Mouse (Mus musculus) kidney, adult 8-10 months (tissue): ENCODE measurements at regions not wholly inside any gene's neighbourhood (a gene's known extent, or its start where the extent isn't known, plus 50 kb on each side); places are given as distances from the start of the nearest gene placed in this dataset.

Experiments used
- DNase-seq, 2 experiments: peaks; one replicate each; pipeline ENCODE4 v3.0.0; 2022

DNA sequence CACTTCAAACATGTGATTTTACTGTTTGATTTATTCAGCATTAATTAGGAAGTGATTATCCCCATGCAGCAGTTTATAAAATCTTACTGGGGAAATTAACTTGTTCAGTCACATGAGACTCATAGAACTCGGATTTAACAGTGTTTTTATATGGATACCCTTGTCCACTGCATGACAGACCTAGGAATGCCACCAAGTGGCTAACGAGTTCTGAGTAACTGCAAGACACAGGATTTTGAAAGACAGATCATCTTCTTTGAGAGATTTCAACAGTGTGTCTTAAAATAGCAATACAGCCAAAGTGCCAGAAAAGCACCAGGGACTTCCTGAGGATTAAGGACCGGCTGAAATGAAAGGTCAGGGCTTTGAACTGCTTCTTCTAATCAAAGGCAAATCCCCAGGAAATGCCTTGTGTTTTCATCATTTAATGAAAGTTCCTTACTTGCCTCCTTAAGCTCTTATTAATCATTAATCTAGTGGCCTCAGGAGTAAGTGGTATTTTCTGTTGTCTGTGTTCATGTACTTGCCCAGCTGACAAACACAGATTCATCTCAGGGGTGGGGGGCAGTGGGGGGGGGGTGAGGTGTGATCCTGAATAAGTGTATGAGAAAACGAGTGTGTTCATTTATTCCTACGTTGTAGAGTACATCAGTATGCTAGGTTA is 193.4 kb downstream of the Gm13691 start:
- peak; percentile 8 to 45 for DNase-seq

DNA sequence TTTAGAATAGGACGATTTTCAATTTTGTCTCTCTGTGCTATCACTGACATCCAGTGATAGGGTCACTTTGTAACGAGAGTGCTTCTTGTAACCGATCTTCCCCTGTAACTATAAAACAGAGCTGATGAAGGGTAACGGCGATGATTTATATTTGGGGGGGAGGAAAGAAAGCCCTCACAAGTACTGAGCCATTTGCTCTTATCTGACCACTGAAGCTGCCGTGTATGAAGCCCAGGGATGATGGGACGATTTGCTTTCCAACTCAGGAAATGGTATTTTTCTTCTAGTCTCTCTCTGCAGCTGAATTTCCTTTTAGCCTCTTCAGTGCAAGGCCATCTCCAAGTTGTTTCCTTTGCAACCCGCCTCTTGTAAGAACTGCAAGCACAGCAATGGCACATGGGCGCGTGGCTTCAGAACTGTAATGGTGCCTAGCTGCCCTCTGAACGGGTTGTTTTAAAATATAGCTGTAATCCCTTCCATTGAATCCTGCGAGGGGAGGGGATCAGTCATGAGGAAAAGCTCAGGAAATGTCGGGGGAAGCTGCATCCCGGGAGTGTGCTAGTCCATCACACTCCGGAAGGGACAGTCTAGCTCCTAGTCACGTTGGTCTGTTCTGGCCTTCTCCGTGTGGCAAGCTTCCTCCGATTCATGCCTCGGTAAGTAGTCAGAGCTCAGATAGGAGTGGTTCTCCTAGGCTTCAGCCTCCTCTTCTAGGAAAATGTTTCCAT is 194.1 kb downstream of the Gm13691 start:
- peak; percentile 57 to 79 for DNase-seq

DNA sequence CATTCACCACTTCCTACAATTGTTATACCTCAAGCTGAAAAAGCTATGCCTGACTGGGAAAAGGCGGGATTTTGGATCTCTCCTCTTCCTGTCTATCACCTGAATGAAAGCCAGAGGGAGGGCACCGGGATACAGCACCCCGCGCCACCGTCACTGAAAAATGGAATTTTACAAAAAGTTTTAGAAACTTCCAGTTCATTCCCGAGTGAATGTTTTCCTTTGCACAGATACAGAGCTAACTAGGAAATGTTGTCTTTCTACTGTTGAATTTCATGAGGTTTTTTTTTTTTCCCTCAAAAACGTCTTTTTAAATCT is 194.6 kb downstream of the Gm13691 start:
- no peak for DNase-seq

DNA sequence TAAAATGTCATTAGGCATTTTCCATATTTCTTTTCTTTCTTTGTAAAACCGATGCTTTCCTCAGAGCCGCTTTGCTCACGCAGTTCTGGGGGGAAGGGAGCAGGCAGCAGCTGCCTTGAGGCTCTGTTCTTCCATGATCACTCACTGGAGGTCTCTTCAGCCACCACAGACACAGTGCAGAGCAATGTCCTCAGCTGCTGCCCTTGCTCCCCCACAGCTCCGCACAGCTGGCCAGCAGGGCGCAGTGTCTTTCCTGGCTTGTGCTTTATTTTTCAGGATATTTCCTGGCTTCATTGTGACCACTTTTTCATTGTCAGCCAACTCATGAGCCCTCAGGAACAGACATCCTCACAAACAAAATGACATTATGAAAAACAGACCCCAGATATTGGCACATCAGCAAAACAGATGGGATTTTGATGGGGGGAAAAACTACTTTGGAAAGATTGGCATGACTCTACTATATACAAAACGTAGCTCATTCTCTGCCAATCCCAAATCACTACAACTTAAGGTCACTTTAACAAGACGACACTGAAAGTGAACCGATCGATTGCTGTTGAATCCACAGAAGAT is 195.9 kb downstream of the Gm13691 start:
- DNase-seq: peak; percentile 34 to 39

DNA sequence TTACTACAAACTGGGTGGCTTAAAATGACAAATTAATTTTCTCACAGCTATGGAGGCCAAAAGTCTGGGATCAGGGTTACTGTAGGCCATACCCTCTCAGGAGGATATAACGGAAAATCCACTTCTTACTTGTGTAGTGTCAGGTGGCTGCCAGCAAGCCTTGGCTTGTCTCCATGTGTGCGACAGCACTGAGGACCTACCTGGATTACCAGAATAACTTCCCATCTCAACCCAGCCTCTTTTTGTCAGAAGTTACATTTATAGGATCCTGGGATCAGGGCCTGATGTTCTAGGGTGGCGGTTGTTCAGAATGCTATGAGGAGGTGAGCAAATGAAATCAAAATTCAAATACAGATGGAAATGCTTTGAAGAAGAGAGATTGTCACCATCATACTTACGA is 197.1 kb downstream of the Gm13691 start:
- DNase-seq: no peak

DNA sequence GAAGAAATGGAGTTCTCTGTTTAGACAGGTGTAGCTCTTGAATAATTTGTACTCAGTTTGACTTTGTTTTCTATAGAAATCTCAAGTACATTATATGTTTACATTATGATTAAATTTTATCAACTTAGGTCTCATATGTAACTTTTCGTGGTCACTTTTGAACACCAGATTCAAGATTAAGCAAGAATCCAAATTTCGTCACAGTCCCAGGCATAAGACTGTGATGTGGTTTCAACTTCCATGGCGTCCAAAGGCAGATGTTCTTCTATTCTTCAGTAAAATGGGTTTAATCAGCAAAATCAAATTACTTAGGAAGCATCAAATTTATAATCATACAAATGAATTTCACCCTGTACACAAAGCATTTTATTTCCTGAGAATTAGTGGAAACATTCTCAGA is 198.9 kb downstream of the Gm13691 start:
- no peak for DNase-seq

DNA sequence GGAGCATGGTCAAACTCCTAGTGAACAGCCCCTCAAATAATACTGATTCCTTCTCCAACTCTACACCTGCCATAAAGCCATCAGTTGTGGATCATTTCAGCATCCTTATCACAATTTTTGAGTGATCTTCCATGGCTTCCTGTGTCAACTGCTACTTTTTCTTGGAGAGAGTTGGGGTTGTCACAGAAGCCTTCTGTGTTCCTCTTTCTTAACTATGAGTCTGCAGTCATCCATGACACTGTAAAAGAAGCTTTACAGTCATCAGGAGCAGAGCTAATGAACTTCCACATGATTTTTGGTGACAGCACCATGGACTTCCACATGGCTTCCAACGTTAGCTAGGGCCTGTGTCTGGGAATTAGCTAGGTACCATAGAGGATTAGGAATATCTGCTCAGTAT is 208.1 kb downstream of the Calcrl start:
- no peak for DNase-seq

DNA sequence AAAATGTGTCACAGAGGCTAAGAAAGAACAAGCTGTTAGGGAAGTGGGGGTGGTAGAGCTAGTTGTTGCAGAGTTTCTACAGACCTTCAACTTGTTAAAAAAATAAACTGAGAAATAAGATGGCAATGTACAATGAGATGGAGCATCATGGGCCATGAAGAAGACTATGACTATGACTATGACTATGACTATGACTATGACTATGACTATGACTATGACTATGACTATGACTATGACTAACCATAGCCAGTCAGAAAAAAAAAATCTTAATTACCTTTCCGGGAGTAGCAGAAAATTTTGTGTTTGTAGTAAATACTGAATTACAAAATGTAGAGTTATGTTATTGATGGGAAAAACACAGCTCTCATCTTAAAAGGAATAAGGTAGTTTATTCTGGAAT is 203.2 kb downstream of the Calcrl start:
- DNase-seq: no peak

DNA sequence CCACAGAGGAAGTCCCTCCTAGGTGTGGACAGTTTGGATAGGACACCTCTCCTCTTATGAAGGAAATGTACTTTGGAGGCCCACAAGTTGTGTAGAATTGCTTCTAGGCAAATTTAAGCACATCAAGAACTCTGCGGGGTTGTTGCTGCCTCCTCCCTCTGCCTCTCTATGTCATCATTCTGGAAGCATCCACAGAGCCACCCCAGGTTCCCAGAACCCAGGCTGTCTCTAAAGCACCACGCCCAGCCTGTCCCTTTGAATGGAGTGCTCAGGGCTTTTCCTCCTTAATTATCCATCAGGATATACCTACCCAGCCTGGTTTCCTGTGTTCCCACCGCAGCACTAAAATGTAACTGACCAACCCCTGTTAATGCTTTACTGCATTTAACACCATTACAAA is 195.4 kb downstream of the Calcrl start:
- peak; percentile 11 to 13 for DNase-seq

DNA sequence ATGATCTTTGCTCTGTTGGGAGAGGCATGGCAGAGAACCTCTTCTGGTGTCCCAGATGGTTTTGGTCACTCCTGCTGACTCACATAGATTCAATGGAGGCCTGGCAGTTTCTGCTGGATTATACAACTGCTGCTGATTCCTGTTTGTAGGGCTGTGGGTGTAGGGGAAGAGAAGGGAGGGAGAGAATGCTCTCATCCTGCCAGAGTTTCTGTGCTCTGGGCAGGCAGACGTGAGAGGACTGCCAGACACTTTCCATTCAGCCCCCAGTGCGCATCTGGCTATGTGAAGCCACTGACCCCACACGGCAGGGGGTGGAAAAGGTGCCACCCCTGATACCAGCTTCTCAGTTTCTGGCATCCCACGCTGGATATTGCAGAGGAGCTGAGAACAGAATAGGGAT is 189.6 kb downstream of the Calcrl start:
- DNase-seq: no peak

DNA sequence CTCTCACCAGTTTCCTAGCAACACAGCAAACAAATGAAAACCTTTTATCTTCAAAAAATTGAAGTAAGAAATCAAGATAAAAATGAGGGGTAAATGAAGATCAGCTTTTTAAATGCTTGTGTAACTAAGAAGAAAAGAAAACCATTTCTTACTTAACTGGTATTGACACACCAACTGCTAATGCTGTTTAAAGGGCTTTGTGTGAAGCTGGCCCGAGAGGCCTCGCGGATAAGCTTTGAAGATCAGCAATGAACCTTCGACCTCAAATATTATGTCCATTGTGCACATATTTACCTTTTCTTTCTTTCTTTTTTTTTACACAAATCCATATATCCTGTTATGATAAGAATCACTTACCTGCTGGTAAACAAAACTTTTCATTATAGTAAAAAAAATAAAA is 184.0 kb downstream of the Calcrl start:
- no peak for DNase-seq

DNA sequence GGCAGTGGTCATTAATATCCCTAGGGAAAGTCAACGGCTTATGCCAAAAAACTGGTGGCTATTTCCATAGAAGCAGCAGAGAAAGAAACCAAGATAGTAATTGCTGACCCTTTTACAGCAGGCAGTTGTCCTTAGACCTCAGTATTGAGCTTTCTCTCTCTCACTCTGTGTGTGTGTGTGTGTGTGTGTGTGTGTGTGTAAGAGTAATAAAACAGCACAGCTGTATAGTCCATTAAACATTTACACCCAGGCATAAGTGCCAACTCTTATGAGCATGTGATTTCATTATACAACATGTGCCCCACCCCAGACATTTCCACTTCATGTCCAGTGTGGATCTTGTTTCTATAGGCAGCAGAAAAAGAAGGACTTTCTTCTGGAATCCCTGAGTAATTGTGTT is 183.2 kb downstream of the Calcrl start:
- DNase-seq: no peak

DNA sequence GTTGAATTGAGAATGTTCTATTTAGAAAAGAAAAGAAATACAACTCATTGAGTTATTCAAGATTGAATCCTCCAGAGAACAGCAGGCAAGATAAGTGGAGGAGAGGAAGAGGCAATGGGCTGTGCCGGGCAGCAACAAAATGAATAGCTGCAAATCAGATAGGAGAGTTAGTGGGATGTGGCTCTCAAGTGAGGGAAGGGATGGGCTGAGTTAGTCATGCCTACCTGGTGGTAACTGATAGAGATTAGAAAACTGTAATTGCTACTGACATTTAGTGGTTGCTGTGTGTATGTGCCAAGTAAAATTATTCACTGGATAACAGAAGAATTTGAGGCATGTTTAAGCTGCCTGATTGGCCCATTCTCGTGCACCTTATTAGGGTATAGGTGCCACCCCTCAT is 179.3 kb downstream of the Calcrl start:
- no peak for DNase-seq

DNA sequence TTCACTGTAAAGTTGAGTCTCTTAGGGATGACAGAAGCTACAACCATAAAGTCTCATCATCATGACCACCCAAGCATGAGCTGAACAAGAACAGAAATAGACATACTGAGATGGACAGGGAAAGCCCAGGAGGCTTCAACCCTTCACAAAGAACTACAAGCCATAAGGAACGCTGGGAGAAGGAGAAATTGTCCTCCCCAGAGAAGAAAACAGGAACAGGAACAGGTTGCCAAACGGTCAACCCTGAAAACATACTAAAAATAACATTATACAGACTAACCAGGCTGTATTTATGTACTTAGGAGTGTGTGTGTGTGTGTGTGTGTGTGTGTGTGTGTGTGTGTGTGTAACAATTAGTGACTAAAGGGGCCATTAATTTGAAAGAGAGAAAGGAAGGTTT is 178.6 kb downstream of the Calcrl start:
- DNase-seq: no peak

DNA sequence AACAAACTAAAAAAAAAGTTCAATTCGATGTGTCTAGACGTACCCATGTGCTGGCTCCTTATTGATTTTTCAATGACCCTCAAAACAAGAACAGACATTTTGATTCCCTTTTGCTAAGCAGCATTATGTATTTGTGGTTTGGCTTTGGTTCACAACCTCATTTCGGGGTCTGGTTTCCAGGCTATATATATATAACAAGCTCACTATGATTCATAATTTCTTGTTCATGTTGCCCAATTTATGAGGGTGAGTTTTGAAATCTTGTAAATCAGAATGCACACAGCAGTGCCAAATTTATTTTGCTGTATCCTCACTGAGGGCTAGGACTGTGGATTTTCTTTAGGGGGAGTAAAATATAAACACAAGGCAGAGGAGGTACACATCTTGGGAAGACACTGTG is 177.0 kb downstream of the Calcrl start:
- no peak for DNase-seq

DNA sequence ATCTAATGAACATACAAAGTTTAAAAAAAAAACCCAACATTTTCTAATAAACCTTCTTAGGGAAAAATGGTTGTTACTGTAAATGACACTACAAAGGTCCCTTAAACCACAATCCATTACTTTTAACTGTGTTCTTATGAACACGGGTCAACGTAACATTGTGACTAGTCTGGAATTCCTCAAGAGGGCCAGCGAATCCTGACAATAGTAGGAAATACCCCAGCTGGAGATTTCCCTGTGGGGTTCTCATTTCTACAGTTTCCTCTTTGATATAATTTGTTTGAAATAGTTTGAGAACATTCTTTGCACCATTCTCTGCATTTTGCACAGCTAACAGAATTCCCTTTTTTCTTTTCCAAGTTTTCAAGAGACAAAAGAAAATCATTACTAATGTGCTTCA is 175.3 kb downstream of the Calcrl start:
- DNase-seq: no peak

DNA sequence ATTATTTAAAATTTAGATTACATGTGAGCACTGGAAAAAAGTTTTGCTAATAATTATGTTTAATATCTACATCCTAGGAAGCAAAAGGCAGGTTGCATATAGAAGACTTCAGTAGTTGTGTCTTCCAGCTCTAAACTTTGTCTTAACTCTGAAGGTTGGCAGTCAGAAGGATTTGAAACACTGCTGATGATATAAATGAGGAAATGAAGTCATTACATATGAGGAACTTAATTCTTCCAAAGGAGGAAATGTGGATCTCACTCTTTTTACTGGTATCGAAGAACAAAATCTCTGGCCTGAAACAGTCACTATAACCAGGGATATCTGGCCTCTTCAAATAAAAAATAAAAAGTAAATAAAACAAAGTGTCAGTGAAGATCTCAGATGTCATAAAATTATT is 173.1 kb downstream of the Calcrl start:
- no peak for DNase-seq

DNA sequence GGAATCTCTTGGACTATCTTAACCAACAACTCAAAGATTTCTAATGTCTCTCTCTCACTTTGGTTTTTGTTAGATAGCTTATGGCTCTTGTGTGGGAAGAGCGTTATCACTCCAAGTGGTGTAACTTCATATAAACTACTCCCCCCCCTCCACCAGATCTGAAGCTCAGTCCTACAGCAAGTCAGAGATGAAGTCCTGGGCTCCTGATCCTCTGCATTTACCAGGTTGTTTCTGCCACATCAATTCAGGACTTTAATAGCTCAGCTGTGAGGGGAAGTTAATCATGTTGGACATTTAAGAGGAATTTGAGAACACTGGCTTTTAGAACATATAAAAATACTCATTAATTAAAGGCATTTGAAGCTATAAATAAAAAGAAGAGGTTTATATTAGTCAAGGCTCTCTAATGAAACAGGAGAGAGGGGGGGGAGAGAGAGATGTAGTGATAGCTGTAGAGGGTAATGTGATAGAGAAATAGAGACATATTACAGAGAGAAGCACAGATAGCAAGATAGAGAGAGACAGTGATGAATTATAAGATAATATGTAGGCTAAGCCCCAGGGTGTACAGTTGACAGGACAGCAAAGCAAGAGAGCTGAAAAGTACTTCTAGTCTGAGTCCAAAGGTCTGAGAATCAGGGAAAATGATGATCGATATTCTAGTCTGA is 166.7 kb downstream of the Calcrl start:
- no peak for DNase-seq

DNA sequence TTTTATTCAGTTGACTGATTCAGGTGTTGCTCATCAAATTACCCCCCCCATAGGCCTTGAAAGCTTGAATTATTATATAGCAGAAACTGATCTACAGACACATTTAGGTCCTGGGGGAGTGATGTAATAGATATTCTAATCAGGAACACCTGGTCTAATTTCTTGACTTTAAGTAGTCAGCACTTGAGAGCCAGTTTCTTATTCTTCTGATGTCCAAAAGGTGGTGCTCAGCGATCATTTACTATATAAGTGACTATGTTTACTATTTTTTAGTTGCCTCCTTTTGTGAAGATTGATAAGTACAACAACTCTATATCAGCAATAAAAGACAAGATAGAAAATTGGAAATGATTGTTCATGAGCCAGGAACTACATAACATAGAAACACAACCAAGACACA is 166.0 kb downstream of the Calcrl start:
- no peak for DNase-seq

DNA sequence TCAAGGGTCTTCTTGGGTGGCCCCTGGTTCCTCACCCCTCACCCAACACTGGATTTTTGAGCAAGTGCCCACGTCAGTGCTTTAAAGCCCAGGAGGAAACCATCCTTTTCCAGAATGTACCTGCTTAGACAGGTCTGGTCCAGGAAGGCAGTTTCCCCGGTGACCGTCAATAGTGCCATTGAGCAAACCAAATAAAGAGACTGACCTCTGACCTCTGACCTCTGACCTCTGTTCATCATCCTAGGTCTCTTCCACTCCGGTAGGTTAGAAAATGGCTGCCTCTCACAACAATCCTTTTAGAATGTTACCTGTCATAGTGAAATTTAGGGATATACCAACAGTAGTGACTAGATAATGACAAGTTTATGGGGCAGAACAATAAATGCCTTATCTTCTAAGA is 164.5 kb downstream of the Calcrl start:
- DNase-seq: no peak

DNA sequence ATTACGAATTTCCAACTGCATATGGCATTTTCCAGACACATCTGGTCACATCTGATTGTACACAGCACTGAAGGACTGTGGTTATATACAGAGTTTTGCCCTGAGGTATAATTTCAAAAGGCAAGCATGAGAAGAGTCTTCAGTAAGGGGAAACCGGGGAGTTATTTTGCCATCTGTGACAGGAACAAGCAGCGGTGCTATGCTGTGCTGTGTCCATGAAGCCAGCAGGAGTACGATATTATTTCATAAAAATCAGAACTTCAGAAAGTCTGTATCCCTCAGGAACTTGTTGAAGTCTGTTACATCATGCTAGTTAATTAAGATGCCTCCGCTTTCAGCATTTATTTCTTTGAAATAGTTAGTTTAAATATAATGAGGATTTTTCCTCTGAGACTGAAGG is 163.7 kb downstream of the Calcrl start:
- no peak for DNase-seq

DNA sequence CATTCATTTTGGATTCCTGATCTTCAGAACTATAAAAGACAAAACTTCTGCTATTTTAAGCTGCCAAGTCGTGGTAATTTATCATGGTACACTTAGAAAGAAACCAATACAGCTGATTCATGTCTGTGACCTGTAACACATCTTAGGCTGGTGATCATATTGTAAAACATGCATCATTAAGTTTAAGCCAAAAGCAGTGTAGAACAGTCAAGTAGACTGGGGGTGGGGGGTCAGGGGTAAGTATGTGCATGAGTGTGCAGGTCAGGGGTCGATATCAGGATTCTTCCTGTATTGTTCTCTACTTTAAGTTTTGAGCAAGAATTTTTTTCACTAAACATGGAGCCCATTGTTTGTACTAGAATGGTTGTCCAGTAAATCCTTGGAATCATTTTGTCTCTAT is 160.7 kb downstream of the Calcrl start:
- no peak for DNase-seq

DNA sequence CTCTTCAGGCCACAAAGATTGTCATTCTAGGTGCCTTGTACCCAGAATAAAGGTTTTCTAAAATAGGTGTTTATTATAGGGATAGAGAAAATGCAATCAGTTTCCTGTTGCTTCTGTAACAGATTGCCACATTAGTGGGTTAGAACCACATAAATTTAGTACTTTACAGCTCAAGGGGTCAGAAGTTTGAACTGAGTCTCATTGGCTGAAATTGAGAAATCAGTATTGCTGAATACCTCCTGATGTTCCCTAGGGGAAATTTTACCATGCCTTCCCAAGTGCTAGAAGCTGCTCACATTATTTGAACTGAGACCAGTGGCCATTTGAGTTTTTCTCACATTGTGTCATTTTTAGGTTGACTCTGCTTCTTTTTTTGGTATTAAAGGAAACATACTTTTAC is 160.2 kb downstream of the Calcrl start:
- no peak for DNase-seq

DNA sequence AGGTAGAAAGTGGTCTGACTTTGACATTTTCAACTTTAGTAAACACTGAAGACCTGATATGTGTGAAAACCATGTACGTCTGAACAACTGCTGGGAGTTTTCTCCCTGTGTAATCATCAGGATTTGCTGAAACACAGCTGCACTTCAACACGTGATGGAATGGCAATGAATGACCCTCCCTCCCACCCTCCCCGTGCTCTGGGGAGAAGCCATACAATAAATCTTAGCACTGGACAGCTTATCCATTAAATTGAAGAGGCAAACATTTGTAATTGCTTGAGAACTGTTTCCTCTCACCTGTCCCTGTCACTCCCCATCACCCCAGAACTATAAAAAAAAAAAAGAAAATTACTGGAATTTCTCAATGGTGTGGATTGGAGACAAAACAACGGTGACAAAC is 159.1 kb downstream of the Calcrl start:
- no peak for DNase-seq
